Mouse (Mus musculus) retina, postnatal 7 days (tissue): Measurements from ENCODE around the gene Rnf5.

Experiments
- DNase-seq: peaks from one replicate; pipeline ENCODE4 v3.0.0-alpha.2; 2012; ENCODE audit warnings: low read depth, low spot score

Gene Rnf5

DNA sequence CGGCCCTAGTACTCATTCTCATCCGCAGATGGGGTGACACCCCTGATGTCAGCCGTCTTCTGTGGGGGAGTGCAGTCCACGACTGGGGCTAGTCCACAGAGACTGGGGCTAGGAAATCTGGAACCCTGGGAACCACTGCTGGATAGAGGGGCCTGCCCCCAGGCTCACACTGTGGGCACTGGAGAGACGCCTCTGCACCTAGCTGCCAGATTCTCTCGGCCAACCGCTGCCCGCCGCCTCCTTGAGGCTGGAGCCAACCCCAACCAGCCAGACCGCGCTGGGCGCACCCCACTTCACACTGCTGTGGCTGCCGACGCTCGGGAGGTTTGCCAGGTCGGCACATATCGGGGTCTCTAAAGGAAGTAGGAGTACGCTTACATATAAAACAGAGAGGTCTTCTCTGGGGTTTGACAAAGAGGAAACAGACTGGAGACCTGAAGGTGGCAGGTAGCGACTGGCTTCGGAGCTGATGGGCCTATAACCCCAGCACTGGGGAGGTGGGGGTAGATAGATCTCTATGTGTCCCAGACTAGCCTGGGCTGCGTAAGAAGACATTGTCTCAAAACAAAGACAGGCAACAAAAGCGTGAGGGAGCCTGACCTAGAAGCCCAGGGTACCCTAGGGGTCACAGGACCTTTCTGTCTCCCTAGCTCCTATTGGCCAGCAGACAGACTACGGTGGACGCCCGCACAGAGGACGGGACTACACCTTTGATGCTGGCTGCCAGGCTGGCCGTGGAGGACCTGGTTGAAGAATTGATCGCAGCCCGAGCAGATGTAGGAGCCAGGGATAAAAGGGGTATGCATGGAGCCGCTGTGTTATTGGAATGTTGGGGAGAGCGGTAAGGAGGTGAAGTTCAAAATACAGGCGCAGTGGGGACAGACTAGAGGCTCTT, 17.4 kb downstream of the Rnf5 start:
- no peak for DNase-seq

DNA sequence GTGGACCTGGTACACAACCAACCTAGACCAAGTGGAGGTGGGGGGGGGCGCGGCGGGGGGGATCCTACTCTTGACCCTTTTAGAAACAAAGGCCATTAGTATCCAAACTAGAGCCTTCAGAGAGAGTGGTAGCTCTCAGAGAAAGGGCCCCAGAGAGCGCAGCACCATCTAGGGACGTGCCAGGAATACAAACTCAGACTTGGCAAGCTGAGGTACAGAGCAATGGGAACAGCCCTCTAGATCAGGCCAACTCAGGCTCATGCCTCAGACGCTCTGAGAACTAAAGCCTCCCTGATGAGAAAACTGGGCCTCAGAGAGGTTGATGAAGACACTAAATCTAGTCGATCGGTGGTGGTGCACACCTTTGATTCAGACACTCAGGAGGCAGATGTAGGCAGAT, 18.4 kb downstream of the Rnf5 start:
- no peak for DNase-seq

DNA sequence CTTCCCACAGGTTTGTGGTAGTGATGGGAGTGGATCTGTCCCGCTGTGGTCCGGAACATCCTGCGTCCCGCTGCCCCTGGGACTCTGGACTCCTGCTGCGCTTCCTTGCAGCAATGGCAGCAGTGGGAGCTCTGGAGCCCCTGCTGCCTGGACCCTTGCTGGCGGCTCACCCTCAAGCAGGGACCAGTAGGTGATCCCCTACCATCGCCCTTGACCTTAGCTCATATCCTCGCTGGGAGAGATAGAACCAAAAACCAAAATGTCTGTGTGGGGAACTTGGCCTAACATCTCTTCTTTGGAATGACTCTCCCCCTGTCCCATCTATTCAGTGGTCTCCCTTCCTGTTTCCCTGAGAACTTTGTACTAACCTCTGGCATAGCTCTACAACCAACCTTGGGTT, 19.7 kb downstream of the Rnf5 start:
- no peak for DNase-seq

DNA sequence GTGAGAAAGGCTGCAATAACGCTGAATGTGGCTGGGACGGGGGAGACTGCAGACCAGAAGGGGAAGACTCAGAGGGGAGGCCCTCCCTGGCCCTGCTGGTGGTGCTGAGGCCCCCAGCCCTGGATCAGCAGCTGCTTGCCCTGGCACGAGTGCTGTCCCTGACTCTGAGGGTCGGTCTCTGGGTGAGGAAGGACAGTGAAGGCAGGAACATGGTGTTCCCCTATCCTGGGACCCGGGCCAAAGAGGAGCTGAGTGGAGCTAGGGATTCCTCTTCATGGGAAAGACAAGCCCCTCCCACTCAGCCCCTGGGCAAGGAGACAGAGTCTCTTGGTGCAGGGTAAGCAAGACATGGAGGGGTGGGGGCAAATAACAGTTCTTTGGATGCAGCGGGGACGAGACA, 20.1 kb downstream of the Rnf5 start:
- DNase-seq, result no peak

DNA sequence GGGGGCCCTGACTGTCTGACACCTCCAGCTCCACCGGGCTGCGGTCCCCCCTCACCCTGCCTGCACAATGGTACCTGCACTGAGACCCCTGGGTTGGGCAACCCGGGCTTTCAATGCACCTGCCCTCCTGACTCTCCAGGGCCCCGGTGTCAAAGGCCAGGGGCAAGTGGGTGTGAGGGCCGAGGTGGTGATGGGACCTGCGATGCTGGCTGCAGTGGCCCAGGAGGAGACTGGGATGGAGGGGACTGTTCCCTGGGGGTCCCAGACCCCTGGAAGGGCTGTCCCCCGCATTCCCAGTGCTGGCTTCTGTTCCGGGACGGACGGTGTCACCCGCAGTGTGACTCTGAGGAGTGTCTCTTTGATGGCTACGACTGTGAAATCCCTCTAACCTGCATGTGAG, 21.0 kb downstream of the Rnf5 start:
- no peak for DNase-seq

DNA sequence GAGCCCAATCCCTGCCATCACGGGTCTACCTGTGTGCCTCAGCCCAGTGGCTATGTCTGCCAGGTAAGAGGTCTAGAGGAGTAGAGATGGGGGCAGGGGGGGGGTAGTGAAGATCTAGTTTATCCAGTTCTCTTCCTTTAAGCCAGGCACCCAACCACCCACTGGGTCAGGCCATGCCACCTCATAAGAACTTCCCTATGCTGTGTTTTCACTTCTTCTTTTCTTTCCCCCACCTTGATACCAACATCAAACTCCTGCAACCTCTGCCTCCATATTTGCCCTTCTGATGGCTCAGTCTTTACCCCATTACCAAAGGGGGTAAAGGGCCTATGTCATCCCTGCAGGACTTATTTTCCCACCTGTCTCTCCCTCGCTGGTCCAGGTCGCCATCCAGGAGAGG, 25.4 kb downstream of the Rnf5 start:
- DNase-seq, result no peak

DNA sequence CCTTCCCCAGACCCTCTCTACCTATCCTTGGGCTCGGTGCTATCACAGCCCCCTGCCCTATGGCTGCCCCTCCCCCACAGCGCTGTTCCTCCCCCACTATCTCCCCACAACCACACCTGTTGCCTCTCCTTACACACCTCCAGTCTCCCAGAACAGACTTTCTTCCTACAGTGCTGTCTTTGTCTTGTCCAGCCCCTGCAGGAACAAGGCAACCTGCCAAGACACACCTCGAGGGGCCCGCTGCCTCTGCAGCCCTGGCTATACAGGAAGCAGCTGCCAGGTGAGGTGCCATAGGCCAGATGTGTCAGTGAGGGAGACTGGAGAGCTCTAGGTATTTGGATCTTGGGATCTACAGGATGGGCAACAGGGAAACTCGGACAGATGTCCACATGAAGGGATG, 26.9 kb downstream of the Rnf5 start:
- DNase-seq, result no peak

DNA sequence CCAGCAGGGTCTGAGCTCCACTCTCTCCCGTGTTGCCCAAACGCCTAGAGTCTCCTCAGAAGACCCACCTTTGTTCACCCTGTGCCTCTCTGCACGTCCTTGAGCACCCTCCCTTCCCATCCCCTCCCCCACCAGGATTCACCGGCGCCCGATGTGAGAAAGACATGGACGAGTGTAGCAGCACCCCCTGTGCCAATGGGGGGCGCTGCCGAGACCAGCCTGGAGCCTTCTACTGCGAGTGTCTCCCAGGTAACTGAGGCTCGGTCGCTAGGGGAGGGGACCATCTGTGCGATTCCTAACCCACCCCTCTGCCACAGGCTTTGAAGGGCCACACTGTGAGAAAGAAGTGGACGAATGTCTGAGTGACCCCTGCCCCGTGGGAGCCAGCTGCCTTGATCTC, 31.1 kb downstream of the Rnf5 start:
- DNase-seq, result no peak

DNA sequence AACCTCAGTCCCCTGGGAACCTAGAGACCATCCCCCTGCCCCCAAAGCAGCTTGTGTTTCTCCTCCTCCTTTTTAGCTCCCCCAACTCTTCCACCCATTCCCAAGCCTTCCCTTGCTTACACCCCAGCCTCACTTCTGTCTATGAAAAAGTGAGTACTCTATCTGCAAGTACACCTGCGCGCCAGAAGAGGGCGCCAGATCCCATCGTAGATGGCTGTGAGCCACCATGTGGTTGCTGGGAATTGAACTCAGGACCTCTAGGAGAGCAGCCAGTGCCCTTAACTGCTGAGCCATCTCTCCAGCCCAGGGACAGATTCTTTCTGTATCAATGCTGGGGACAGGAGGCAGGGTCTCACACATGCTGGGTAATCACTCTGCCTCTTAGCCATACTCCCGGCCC, 31.6 kb downstream of the Rnf5 start:
- DNase-seq, result no peak

DNA sequence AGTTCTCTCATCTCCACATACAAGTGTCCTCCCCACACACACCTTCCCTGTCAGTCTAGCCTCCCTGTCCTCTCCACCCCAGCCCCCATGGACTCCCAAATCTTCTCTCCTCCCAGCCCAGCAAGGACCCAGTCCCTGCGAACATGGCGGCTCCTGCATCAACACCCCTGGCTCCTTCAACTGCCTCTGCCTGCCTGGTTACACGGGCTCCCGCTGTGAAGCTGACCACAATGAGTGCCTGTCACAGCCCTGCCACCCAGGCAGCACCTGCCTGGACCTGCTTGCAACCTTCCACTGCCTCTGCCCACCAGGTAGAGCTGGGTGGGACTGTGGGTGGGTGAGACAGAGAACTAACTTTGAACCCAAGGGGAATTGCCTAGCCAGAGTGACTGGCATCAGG, 33.6 kb downstream of the Rnf5 start:
- DNase-seq, result no peak

DNA sequence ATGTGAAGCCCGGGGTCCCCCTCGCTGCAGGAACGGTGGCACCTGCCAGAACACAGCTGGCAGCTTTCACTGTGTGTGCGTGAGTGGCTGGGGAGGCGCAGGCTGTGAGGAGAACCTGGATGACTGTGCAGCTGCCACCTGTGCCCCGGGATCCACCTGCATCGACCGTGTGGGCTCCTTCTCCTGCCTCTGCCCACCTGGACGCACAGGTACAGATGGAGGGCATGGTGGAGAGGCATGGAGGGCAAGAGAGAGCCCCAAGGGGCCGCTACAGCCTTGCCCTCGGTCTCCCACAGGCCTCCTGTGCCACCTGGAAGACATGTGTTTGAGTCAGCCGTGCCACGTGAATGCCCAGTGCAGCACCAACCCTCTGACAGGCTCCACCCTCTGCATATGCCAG, 35.1 kb downstream of the Rnf5 start:
- no peak for DNase-seq

DNA sequence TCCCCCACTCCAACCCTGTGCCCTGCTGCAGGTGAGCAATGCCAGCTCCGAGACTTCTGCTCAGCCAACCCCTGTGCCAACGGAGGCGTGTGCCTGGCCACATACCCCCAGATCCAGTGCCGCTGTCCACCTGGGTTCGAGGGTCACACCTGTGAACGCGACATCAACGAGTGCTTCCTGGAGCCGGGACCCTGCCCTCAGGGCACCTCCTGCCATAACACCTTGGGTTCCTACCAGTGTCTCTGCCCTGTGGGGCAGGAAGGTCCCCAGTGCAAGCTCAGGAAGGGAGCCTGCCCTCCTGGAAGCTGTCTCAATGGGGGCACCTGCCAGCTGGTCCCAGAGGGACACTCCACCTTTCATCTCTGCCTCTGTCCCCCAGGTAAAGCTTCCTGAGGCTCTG, 36.2 kb downstream of the Rnf5 start:
- no peak for DNase-seq

DNA sequence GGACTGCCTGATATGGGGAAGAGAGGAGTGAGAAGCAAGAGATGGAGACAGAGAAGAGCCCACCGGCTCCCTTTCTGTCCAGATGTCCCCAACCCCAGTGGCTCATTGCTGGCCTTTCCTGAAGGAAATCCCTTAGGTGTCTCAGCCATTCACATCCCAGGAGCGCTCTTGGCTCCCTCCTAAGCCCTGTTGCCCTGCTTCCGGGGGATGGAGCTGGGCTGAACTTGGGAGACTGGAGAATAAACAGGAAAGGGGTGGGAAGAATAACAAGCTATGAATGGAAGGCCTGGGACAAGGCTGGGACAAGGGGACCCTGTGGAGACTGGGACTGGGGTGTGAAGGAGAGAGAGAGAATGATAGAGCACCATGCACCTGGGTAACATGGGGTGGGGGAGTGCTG, 38.7 kb downstream of the Rnf5 start:
- DNase-seq, result no peak

DNA sequence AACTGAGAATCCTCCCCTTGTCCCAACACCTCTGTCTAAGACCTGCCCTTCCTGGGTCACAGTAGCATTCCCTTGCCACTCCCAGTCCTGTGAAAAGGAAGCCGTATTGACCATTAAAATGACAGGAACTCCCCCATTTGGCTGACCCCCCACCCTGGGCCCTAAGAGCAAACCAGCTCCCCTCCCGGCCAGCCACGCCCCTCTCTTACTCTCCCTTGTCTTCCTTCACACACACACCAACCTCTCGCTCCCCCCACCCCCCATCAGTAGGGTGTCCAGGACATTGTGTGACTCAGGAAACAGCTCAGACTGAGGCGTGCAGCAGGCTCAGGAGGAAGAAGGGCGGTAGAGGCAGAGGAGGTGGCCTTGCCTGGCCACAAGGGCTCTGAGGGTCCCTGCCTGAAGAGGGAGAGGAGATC, 39.5 kb downstream of the Rnf5 start, which contains the start of gene Notch4:
Gene Notch4 (plus strand): TSS at position 266 of the 419 bp plus-strand sequence.
- no peak for DNase-seq

DNA sequence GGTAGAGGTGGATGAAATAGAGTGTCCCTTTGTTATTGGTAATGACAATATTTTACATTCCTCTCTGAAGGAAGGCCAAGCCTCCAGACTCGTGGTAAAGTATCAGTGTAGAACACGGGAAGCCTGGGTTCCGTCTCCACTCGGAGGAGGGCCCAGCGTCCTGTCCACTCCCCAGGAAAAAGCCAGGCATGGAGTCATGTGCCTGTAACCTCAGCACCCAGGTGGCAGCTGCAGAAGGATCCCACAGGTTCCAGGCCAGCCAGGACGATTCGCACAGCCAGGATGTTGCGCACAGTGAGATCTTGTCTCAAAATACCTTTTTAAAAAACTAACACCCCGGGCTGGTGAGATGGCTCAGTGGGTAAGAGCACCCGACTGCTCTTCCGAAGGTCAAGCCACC, 40.1 kb downstream of the Rnf5 start:
- DNase-seq, result no peak

DNA sequence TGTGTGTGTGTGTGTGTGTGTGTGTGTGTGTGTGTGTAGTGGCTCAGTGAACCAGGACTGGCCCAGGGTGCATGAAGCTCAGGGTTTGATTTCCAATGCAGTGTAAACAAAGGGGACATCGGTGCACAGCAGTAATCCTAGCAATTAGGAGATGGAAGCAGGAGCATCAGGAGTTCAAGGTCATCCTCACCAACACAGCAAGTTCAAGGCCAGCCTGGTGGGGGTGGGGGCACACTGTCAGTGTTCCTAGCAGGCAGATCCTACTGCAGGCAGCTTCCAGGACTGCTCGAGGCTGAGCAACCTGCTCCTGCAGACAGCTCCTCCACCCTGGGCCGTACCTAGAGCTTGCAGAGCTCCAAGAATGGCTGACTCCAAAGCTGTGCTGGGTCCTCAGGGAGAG, 40.9 kb downstream of the Rnf5 start:
- no peak for DNase-seq

DNA sequence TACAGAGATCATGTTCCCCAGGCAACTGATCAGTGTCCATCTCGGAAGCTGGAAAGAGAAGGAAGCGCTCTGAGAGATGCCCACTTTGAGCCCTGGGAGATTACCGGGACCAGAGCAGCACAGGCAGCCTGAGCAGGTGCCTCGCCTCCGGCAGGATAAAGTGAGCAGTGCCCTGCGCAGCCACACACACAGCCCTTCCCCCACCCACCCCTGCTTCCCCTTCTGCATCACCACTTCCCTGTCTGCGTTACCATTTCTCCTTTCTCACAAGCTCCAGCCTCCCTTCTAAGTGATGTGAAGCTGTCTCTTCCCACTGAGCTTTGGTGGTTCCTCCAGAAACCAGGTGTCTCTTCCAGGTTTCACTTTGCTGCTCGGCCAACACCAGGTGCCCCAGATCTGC, 42.3 kb downstream of the Rnf5 start:
- DNase-seq, result no peak

DNA sequence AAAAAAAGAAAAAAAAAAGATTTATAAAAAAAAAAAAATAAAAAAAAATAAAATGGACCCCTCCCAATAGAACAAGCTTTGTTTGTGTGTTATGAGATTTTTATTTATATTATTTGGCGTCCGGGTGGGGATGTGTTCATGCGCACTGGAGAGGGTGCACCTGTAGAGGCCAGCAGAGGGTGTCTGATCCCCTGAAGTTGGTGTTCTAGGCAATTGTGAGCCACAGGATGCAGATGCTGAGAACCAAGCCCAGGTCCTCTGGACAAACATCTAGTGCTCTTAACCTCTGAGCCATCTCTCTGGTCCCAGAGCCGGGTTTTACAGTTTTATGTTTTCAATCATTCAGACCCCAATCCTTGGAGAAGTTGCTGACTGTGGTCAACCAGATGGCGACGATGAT, 43.1 kb downstream of the Rnf5 start:
- no peak for DNase-seq

DNA sequence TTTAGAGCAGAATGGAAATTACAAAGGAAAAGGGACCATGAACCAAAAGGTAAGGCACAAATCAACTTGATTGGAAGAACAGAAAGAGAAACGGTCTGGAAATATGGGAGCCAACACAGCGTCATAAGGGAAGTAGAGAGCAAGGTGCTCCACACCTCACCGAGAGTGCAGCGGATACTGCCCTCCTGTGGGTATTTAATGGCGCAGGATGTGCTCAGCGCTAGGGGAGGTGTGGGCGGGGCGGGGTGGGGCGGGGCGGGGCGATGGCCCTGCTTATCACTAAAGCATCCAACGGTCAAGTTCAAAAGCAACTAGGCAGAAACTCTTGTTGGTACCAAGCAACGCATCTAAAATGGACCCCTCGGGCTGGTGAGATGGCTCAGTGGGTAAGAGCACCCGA, 43.6 kb downstream of the Rnf5 start:
- no peak for DNase-seq

DNA sequence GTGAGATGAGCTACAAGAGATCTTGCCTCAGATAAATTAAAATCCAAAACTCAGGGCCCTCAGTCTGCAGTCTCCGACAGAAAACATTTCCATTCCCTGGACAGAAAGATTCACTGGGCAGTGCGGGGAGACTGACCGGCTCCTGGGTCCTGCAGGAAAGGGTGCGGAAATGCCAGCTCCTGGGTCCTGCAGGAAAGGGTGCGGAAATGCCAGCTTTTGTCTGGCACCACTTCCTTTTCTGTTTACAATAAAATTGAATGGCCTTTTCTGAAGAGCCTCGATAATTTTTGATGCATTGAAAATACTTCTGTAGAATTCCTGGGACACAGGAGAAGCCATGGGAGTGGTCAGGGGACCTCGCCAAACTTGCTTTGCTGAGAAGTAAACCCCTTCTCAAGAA, 44.4 kb downstream of the Rnf5 start:
- DNase-seq, result no peak

DNA sequence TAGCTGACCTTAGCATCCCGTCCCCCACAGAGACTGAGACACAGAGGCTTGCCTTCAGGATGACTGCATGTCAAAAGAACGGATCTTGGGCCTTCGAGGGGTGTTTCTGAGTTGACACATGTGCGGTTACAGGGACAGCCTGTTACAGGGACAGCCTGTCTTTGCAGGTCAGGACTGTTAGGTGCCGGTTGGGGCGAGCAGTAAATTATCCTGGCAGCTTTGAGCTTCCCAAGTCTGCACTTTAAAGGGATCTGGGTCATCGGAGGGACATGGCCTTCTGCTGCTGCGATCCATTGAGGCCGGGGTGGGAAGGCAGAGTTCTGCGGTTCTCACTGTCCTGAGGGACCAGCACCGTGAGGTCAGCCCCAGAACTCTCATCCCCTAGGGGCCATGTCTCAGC, 46.1 kb downstream of the Rnf5 start:
- no peak for DNase-seq

DNA sequence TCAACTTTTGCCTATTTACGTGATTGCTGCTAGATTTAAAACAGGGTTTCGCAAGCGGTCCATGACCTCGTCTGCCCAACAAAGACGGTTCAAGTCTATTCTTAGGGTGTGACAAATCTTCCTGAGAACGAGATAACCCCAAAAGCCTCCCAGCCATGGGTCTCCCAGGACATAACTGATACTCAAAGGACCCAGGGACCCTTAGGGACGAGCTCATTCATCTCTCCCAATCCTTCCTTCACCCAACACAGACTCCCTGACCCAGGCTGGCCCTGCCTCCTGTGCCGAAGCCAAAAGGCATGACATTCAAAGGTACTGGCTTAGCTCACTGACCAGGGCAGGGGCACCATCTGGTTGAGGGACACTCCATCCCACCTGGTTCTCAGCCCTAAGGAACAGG, 47.1 kb downstream of the Rnf5 start:
- DNase-seq, result no peak

DNA sequence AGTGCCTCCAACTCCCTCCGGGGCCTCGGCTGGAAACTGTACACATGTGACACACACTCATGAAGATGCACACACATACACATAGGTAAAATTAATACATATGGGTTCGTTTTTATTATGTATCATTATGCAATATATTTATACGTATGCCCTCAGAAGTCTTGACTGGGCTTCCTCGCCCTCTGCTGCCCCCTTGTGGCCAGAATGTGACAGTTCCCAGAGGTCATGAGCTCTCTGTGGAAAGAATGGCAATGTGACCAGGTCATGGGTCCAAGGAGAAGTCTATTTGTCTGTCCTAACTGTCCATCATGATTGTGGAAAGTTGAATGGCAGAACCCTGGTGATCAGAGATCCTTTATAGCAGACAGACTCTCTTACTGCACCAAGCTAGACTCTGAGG, 48.0 kb downstream of the Rnf5 start:
- DNase-seq, result peak; percentile 65
